Comparison of ENCODE assay signal across 8 mouse cellular contexts in the genomic region with DNA sequence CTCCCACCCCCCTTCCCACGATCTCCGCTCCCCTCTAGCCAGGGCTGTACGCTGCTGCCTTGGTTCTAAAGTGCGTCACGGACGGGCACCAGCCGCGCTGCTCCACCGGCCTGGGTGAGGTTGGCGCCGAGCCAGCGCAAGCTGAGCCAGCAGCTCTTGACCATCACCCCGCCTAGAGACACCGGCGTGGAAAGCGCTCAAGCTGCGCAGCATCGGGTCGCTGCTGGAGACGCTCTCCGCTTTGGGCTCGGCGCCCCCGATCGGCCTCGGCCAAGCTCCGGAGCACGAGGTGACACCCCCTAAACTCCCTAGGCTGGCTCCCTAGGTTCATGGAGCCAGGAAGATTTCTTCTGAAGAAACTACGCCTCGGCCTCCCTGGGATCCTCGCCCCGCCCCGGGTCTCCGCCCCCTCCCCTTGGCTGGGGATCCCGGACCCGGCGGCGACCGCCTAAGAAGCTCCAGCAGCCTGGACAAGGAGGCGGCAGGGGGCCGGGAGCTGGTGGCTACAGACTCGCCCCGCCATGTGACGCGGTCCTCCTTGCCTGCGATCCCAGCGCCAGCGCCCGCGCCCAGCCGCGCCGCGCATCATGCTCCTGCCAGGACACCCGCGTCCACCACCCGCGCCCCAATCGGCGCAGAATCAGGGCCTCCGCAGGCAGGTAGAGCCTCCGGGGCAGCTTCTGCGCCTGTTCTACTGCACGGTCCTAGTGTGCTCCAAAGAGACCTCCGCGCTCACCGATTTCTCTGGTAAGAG. TPM values are rescaled to one million over a fixed set of nuclear protein-coding genes. Genes with fewer than 3 reads are reported as not detected.
A peak's percentile ranks its signal among the peaks of the same experiment; 100 is the strongest.
DNase-seq lines count a peak whose midpoint lies in the region; ATAC-seq and TF ChIP-seq lines count a peak whose summit lies in the region.

No protein-coding gene starts in this region.

- peak overlapping the region; percentile 67 for H3K4me3 ChIP-seq in brown adipose tissue, adult 24 weeks (ENCODE audit: insufficient read depth, low read depth, low read length)
- H3K4me3 ChIP-seq in forebrain, embryonic 11.5 days (ENCODE audit: low read depth, low read length): peak overlapping the region; percentile 49
- H3K4me3 ChIP-seq in heart, embryonic 16.5 days (ENCODE audit: low read length): peak overlapping the region; percentile 68
- H3K4me3 ChIP-seq in liver, embryonic 14.5 days (ENCODE audit: insufficient read depth in 1 of 2, low read depth in 2 of 2, low read length in 2 of 2): peak overlapping the region; percentile 55 to 62
- H3K4me3 ChIP-seq in neural tube, embryonic 11.5 days (ENCODE audit: low read depth, low read length): peak overlapping the region; percentile 48
- H3K4me3 ChIP-seq in stomach, embryonic 16.5 days (replicated peaks; ENCODE audit: low read length): peak overlapping the region; percentile 59

- H3K27ac ChIP-seq in brown adipose tissue, adult 24 weeks (replicated peaks; ENCODE audit: low read depth, low read length): peak overlapping the region; percentile 84
- no peak overlapping the region for H3K27ac ChIP-seq in forebrain, embryonic 11.5 days (ENCODE audit: low read depth, low read length)
- peak overlapping the region; percentile 88 for H3K27ac ChIP-seq in heart, embryonic 16.5 days (ENCODE audit: low read length)
- H3K27ac ChIP-seq in liver, embryonic 14.5 days: no peak overlapping the region
- no peak overlapping the region for H3K27ac ChIP-seq in neural tube, embryonic 11.5 days (ENCODE audit: low read depth, low read length)
- peak overlapping the region; percentile 53; the same call in 1 of the 2 replicates for H3K27ac ChIP-seq in stomach, embryonic 16.5 days (ENCODE audit: low read length)

- no peak for TF ChIP-seq EP300 in liver, embryonic 14.5 days (IDR thresholded peaks at IDR 0.05; ENCODE audit: low read depth)

- peaks cover 7% of the 10 kb centered on the region for H3K4me1 ChIP-seq in brown adipose tissue, adult 24 weeks (ENCODE audit: control insufficient read depth, insufficient read depth, insufficient read length, low read length)
- H3K4me1 ChIP-seq in forebrain, embryonic 11.5 days (replicated peaks; ENCODE audit: control insufficient read depth, insufficient read depth, low read length): peaks cover 21% of the 10 kb centered on the region
- peaks cover 7% of the 10 kb centered on the region for H3K4me1 ChIP-seq in heart, embryonic 16.5 days (ENCODE audit: control insufficient read depth, insufficient read depth, low read length)
- H3K4me1 ChIP-seq in liver, embryonic 14.5 days (replicated peaks; ENCODE audit: control insufficient read depth in 2 of 2, insufficient read depth in 2 of 2, low read length in 1 of 2): peaks cover 10 to 11% of the 10 kb centered on the region in 2 experiments
- H3K4me1 ChIP-seq in neural tube, embryonic 11.5 days (ENCODE audit: control insufficient read depth, insufficient read depth, low read length): peaks cover 14% of the 10 kb centered on the region
- peaks cover 12% of the 10 kb centered on the region; the same call in 1 of the 2 replicates for H3K4me1 ChIP-seq in stomach, embryonic 16.5 days (ENCODE audit: control insufficient read depth, insufficient read depth, low read length)

- ATAC-seq in CD4-positive, CD25-positive, alpha-beta regulatory T cell, adult 4 months: peak; percentile 25
- peak; percentile 68 for ATAC-seq in forebrain, embryonic 11.5 days (replicated peaks; ENCODE audit: low FRiP score)
- peak; percentile 81 for ATAC-seq in heart, embryonic 16.5 days (replicated peaks; ENCODE audit: extremely low read depth, insufficient read depth, low FRiP score)
- peak; percentile 56 for ATAC-seq in liver, embryonic 14.5 days (ENCODE audit: insufficient read depth)
- peak; percentile 81 for ATAC-seq in neural tube, embryonic 11.5 days (ENCODE audit: insufficient read depth, low FRiP score, low TSS enrichment)
- ATAC-seq in stomach, embryonic 16.5 days (ENCODE audit: insufficient read depth, low FRiP score): peak; percentile 79

- no peaks in the 10 kb centered on the region for H3K36me3 ChIP-seq in forebrain, embryonic 11.5 days (ENCODE audit: control insufficient read depth, insufficient read depth, low read length)
- no peaks in the 10 kb centered on the region for H3K36me3 ChIP-seq in heart, embryonic 16.5 days (ENCODE audit: control insufficient read depth, insufficient read depth)
- H3K36me3 ChIP-seq in liver, embryonic 14.5 days (replicated peaks; ENCODE audit: control insufficient read depth, insufficient read depth, low read depth): no peaks in the 10 kb centered on the region
- no peaks in the 10 kb centered on the region for H3K36me3 ChIP-seq in neural tube, embryonic 11.5 days (ENCODE audit: control insufficient read depth, insufficient read depth, low read length)
- no peaks in the 10 kb centered on the region for H3K36me3 ChIP-seq in stomach, embryonic 16.5 days (ENCODE audit: control insufficient read depth, insufficient read depth, low read length)

- peak overlapping the region; percentile 99 for H3K4me2 ChIP-seq in forebrain, embryonic 11.5 days (ENCODE audit: low read depth, low read length, severe bottlenecking)
- peak overlapping the region; percentile 99 for H3K4me2 ChIP-seq in heart, embryonic 16.5 days (ENCODE audit: low read depth, low read length)
- peak overlapping the region; percentile 89 for H3K4me2 ChIP-seq in liver, embryonic 14.5 days (ENCODE audit: low read depth)
- H3K4me2 ChIP-seq in neural tube, embryonic 11.5 days (ENCODE audit: low read depth): peak overlapping the region; percentile 96
- peak overlapping the region; percentile 91 for H3K4me2 ChIP-seq in stomach, embryonic 16.5 days (ENCODE audit: low read depth, low read length)

- WGBS in forebrain, embryonic 11.5 days: under 1% methylated on average over 60 of the region's 67 CpGs
- 1% methylated on average over 67 of the region's 67 CpGs for WGBS in heart, embryonic 16.5 days
- 1% methylated on average over 67 of the region's 67 CpGs for WGBS in liver, embryonic 14.5 days (ENCODE audit: insufficient replicate concordance)
- under 1% methylated on average over 66 of the region's 67 CpGs for WGBS in neural tube, embryonic 11.5 days
- under 1% methylated on average over 67 of the region's 67 CpGs for WGBS in stomach, embryonic 16.5 days

- peak overlapping the region; percentile 52 for H3K9ac ChIP-seq in forebrain, embryonic 11.5 days (ENCODE audit: low read length)
- H3K9ac ChIP-seq in heart, embryonic 16.5 days (ENCODE audit: low read length): peak overlapping the region; percentile 73
- H3K9ac ChIP-seq in liver, embryonic 14.5 days (replicated peaks): peak overlapping the region; percentile 47
- H3K9ac ChIP-seq in neural tube, embryonic 11.5 days (ENCODE audit: low read length): peak overlapping the region; percentile 5
- peak overlapping the region; percentile 72 for H3K9ac ChIP-seq in stomach, embryonic 16.5 days (ENCODE audit: low read length)

- DNase-seq in forebrain, embryonic 11.5 days (ENCODE audit: low spot score): peak; percentile 79
- peak; percentile 87 for DNase-seq in kidney, postnatal 14 days
- DNase-seq in liver, embryonic 14.5 days (ENCODE audit: low read depth in 3 of 3, low spot score in 3 of 3): no peak
- peak; percentile 72 for DNase-seq in neural tube, embryonic 11.5 days (ENCODE audit: low spot score)

- H3K27me3 ChIP-seq in forebrain, embryonic 11.5 days (ENCODE audit: control insufficient read depth, insufficient read depth, low read length): peaks cover 37% of the 10 kb centered on the region
- peaks cover 2% of the 10 kb centered on the region for H3K27me3 ChIP-seq in heart, embryonic 16.5 days (ENCODE audit: control insufficient read depth, insufficient read depth, low read length)
- H3K27me3 ChIP-seq in liver, embryonic 14.5 days (ENCODE audit: control insufficient read depth, insufficient read depth, low read length): peaks cover 42% of the 10 kb centered on the region
- peaks cover 35% of the 10 kb centered on the region for H3K27me3 ChIP-seq in neural tube, embryonic 11.5 days (ENCODE audit: control insufficient read depth, insufficient read depth, low read length)
- H3K27me3 ChIP-seq in stomach, embryonic 16.5 days (ENCODE audit: control insufficient read depth, insufficient read depth, low read length): peaks cover 3% of the 10 kb centered on the region; the same call in 1 of the 2 replicates

- no peaks in the 10 kb centered on the region for H3K9me3 ChIP-seq in forebrain, embryonic 11.5 days (ENCODE audit: control insufficient read depth, low read length)
- H3K9me3 ChIP-seq in heart, embryonic 16.5 days (replicated peaks; ENCODE audit: control insufficient read depth, low read length): no peaks in the 10 kb centered on the region
- H3K9me3 ChIP-seq in liver, embryonic 14.5 days (ENCODE audit: control insufficient read depth, low read length): no peaks in the 10 kb centered on the region
- H3K9me3 ChIP-seq in neural tube, embryonic 11.5 days (ENCODE audit: control insufficient read depth, low read length): no peaks in the 10 kb centered on the region
- no peaks in the 10 kb centered on the region for H3K9me3 ChIP-seq in stomach, embryonic 16.5 days (replicated peaks; ENCODE audit: control insufficient read depth, low read length)

- no peak for TF ChIP-seq CTCF in liver, embryonic 14.5 days (IDR thresholded peaks at IDR 0.05; ENCODE audit: low read depth)

RNA-seq across cellular contexts. Expression of a gene that starts 4.3 kb away (rescaled TPM):
- not detected for polyA plus RNA-seq in CD4-positive, CD25-positive, alpha-beta regulatory T cell, adult 4 months (2017; shearing (Covaris generic))
- 0.58 and 1.8 TPM in 2 replicates for polyA plus RNA-seq in brown adipose tissue, adult 24 weeks (2012; ENCODE audit: insufficient read depth, insufficient read length, missing spikeins)
- 1.6 and 1.9 TPM in 2 replicates for polyA plus RNA-seq in forebrain, embryonic 11.5 days (2014; fragmentation: Nextera tagmentation; extraction: Ambion mirVana)
- polyA plus RNA-seq in heart, embryonic 16.5 days (2015; fragmentation: Nextera tagmentation; extraction: Ambion mirVana): 3.3 TPM in 2 replicates
- polyA plus RNA-seq in liver, embryonic 14.5 days (2012; rRNA removed): 0.11 and 0.14 TPM in 2 replicates
- 0.15 and 0.23 TPM in 2 replicates for polyA plus RNA-seq in liver, embryonic 14.5 days (2014; fragmentation: Nextera tagmentation; extraction: Ambion mirVana)
- polyA plus RNA-seq in neural tube, embryonic 11.5 days (2014; fragmentation: Nextera tagmentation; extraction: Ambion mirVana): 0.73 and 0.95 TPM in 2 replicates
- 2.2 and 2.6 TPM in 2 replicates for polyA plus RNA-seq in stomach, embryonic 16.5 days (2015; fragmentation: Nextera tagmentation; extraction: Ambion mirVana)

RNA-seq across cellular contexts. Expression of a gene that starts 20.6 kb away (rescaled TPM):
- polyA plus RNA-seq in CD4-positive, CD25-positive, alpha-beta regulatory T cell, adult 4 months (2017; shearing (Covaris generic)): 1 to 10 TPM; 3.5 to 4.2 TPM
- polyA plus RNA-seq in brown adipose tissue, adult 24 weeks (2012; ENCODE audit: insufficient read depth, insufficient read length, missing spikeins): 6.2 and 7.5 TPM in 2 replicates
- 14.3 and 15.6 TPM in 2 replicates for polyA plus RNA-seq in forebrain, embryonic 11.5 days (2014; fragmentation: Nextera tagmentation; extraction: Ambion mirVana)
- 6.7 and 7.2 TPM in 2 replicates for polyA plus RNA-seq in heart, embryonic 16.5 days (2015; fragmentation: Nextera tagmentation; extraction: Ambion mirVana)
- 2.9 and 3.6 TPM in 2 replicates for polyA plus RNA-seq in liver, embryonic 14.5 days (2012; rRNA removed)
- 5.0 and 6.1 TPM in 2 replicates for polyA plus RNA-seq in liver, embryonic 14.5 days (2014; fragmentation: Nextera tagmentation; extraction: Ambion mirVana)
- polyA plus RNA-seq in neural tube, embryonic 11.5 days (2014; fragmentation: Nextera tagmentation; extraction: Ambion mirVana): 12.8 and 14.0 TPM in 2 replicates
- polyA plus RNA-seq in stomach, embryonic 16.5 days (2015; fragmentation: Nextera tagmentation; extraction: Ambion mirVana): 7.8 and 8.1 TPM in 2 replicates

Comparison
In these comparisons a context has a peak if more than half of its experiments do, and no peak if none do; other contexts are left out.
1. ATAC-seq: peak in every context shown above with its lines; median percentile 81 in heart, embryonic 16.5 days; 81 in neural tube, embryonic 11.5 days; 79 in stomach, embryonic 16.5 days; 68 in forebrain, embryonic 11.5 days; 56 in liver, embryonic 14.5 days; 25 in CD4-positive, CD25-positive, alpha-beta regulatory T cell, adult 4 months.
2. H3K27ac ChIP-seq: peak in brown adipose tissue, adult 24 weeks (single experiment), heart, embryonic 16.5 days (single experiment) and stomach, embryonic 16.5 days (single experiment); none in forebrain, embryonic 11.5 days (single experiment), liver, embryonic 14.5 days (single experiment) and neural tube, embryonic 11.5 days (single experiment).
3. DNase-seq: peak in forebrain, embryonic 11.5 days (single experiment), kidney, postnatal 14 days (single experiment) and neural tube, embryonic 11.5 days (single experiment); none in liver, embryonic 14.5 days (0 of 3).
4. H3K9ac ChIP-seq: peak in every context shown above with its lines; median percentile 73 in heart, embryonic 16.5 days; 72 in stomach, embryonic 16.5 days; 52 in forebrain, embryonic 11.5 days; 47 in liver, embryonic 14.5 days; 5 in neural tube, embryonic 11.5 days.
5. Peak in every context shown above with its lines, with median percentiles within 50 percentile points of each other: H3K4me3 ChIP-seq and H3K4me2 ChIP-seq.